Mouse (Mus musculus) kidney, adult 9 months (tissue): Measurements from ENCODE around the gene Thap8.
"Not testable (repeated sequence)": the region's sequence is repeated elsewhere in the genome, so short reads cannot be mapped to it uniquely, and the experiment has no call there.

Source experiments
- DNase-seq: peaks from one replicate; pipeline ENCODE4 v3.0.0; 2022

The Thap8 gene

DNA sequence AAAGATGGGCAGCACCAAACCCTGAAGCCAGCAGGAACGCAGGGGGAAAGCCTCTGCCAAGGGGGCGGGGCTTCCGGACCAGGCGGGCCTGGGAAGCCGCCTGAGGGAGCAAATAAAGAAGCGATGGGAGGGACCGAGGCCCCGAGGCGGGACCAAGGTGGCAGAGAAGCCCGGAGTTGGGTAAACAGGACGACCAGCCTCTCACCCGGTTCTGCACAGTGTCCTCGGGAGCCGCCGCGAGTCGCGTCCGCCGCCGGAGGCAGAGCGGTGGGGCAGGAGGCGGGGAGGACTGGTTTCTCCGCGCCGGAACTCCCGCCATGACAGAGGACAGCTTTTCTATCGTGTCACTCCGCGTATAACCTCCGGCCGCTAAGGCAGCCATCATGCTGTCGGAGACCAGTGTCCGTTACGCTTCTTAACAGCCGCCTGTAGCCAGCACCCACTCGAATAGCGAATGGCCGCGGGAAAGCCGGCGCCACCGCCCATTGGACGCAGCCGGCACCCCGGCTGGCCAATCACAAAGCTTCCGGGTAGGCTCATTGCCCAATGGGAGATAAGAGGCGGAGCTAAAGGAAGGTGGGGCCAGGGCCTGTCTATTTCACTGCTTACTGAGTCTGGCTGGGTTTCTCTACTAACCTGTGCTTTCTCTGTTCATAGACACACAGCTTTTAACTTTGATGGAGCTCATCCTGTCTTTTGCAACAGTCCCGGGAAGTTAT lies at the start of gene Thap8, which contains the start of gene Wdr62:
Thap8 (plus strand) TSS at position 144 of the 719 bp plus-strand sequence.
Wdr62 (minus strand) TSS at position 469 of the 719 bp plus-strand sequence.
- peak; percentile 94 for DNase-seq

DNA sequence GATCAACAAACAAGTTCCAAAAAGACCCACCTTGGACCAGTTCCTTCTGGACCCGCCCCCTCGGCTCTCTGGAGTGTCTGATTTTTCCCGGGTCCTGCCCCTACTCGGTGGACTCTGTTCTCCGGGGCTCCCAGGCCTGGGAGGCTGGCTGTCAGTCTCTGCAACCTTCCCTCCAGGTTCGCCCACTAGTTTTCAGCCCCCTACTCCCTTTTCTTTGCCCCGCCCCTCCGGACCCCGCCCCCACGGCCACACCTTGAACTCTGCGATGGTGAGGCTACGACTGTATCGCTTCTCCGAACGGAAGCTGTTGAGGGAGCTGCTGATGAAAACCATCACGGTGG lies 48.6 kb upstream of the Thap8 start:
- peak; percentile 52 for DNase-seq

DNA sequence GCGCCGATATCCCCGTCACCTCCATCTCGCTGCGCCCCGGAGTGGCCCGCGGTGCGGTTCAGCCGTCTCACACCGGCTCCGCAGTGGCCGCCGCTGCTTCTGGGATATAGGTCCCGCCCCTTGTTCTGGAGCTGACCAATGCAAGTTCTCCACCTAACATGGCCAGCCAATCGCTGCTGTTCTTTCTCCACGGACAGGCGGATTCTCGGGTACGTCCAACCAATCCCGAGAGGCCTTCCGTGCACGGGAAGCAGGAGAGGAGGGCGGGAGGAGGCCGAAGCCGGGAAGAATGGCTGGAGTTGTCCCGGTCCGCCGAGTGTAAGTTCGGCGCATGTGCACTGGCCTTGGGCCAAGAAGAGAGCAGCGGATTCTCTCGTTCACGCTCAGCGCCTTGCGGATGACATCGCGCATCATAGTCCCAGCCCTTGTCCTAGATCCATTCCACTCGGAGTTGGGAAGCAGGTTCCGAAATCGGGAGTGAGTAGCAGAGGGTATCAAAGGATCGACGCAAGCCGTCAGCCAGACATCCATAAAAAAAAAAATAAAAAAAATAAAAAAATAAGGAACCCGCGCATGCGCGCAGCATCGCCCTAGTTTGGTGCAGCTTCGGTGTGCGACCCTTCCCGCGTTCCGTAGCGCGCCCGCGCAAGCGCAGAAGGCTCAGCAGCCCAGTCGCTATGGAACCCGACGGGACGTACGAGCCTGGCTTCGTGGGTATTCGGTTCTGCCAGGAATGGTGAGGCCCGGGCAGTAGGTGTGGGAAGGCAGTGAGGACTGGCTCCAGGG lies 48.0 kb upstream of the Thap8 start, which contains the start of the genes Polr2i and Tbcb:
Polr2i (plus strand) TSS at position 280 of the 786 bp plus-strand sequence.
Tbcb (minus strand) TSS at position 604 of the 786 bp plus-strand sequence.
- DNase-seq = peak; percentile 99

DNA sequence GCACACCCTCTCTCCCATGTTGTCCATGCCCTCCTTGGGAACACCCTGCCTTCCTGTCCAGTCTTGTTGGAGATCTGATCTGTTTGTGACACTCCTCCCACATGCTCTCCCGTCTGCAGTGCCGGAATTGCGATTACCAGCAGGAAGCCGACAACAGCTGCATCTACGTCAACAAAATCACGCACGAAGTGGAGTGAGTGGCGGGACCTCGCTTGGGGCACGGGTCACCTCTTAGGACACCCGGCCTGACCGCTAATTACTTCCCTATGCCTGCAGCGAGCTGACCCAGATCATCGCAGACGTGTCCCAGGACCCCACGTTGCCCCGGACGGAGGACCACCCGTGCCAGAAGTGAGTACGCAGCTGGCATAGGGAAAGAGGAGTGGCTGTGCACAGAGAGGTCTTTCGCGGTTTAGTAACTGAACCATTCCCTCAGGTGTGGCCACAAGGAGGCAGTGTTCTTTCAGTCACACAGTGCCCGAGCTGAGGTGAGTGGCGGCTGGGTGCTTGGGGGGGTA lies 47.2 kb upstream of the Thap8 start:
- DNase-seq = peak; percentile 81

DNA sequence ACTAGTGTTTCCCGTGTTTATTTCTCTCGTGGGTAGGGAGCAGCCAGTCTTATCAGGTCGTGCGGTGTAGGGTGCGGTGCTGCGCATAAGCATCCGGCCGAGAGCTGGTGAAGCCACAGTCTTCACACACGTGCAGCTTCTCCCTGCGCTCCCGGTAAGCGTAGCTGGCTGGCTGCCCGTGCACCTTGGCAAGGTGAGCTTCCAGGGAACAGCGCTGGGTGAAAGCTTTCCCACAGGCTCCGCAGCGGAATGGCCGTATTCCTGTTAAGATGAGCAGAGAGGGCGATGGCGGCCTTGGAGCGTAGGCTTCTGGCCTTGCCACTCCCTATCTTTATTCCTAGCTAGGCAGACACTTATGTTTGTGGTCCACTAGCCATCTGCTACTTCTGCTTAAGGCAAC lies 46.5 kb upstream of the Thap8 start:
- peak; percentile 56 for DNase-seq

DNA sequence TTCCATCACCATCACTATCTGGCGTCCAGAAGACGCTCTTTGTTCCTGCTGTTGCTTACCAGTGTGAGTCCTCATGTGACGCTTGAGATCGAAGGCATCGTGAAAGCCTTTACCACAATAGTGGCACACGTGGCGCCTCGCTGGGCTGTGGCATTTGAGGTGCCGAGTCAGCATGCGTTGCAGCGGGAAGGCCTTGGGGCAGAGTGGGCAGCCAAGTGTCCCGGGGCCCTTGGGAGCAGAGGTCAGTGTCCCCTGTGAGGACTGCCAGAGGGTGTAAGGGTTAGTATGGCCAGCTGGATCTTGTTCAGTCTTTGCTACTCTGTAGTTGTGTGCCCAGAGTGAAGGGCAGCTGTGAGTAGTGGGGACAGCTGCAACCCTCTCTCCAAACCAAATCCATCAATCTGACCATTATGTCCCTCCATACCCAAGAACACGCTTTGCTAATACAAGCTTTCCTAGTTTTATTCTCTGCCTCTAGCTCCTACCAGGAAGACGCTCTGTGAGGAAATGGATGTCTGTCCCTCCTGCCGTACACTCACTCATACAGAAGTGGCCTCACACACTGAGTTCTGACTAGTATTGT lies 45.5 kb upstream of the Thap8 start:
- DNase-seq = peak; percentile 92

DNA sequence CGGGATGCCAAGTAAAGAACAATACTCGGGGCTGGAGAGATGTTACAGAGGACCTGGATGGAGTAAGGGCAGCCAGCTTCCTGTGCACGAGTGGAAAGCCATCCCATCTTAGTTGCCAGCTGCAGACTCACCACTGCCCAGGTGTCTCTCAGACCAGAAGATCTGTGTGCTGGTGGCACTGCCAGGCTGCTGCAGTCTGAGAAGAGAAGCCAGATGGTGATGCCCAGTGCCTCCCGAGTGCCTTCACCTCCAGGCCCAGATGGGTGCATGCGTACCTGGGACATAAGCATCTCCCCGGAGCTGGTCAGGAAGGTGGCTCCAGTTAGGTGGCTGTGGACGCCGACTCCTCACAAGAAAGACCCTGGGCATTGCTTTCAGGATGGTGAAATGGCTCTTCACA lies 44.8 kb upstream of the Thap8 start:
- DNase-seq = no peak

DNA sequence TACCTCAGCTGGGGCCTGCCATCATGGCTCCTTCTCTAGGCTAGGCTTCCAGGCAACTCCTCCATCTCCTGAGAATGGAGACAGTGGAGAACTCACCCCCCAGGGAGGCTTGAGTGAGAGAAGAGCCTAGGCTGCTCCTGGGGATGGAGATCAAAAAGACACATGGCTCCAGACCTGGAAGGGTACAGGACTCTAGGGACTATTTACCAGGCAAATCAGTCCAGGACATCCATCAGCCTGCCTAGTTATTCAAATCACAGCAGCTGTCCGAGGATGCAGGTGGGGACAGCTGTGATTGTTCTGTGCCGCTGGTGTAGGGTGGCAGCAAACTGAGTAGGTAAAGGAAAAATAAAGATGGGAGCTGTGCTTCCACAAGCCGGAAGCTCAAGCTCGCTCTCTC lies 44.3 kb upstream of the Thap8 start, which contains the start of gene Ovol3:
Ovol3 (minus strand) TSS at position 101 of the 400 bp plus-strand sequence.
- DNase-seq = no peak

DNA sequence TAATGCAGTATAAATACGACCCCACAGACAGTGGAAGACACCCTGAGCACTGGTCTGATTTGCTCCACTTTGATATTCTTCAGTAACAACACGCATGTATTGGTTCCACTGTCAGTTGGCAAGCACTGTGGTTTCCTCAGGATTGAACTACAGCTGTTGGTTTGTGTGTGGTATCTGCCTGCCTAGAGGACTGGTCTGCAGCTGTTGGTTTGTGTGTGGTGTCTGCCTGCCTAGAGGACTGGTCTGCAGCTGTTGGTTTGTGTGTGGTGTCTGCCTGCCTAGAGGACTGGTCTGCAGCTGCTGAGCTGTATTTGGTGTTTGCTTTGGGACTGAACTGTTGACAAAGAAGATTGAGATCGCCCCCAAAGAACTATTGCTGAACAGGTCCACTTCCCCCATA lies 42.5 kb upstream of the Thap8 start:
- DNase-seq = not testable (repeated sequence)

DNA sequence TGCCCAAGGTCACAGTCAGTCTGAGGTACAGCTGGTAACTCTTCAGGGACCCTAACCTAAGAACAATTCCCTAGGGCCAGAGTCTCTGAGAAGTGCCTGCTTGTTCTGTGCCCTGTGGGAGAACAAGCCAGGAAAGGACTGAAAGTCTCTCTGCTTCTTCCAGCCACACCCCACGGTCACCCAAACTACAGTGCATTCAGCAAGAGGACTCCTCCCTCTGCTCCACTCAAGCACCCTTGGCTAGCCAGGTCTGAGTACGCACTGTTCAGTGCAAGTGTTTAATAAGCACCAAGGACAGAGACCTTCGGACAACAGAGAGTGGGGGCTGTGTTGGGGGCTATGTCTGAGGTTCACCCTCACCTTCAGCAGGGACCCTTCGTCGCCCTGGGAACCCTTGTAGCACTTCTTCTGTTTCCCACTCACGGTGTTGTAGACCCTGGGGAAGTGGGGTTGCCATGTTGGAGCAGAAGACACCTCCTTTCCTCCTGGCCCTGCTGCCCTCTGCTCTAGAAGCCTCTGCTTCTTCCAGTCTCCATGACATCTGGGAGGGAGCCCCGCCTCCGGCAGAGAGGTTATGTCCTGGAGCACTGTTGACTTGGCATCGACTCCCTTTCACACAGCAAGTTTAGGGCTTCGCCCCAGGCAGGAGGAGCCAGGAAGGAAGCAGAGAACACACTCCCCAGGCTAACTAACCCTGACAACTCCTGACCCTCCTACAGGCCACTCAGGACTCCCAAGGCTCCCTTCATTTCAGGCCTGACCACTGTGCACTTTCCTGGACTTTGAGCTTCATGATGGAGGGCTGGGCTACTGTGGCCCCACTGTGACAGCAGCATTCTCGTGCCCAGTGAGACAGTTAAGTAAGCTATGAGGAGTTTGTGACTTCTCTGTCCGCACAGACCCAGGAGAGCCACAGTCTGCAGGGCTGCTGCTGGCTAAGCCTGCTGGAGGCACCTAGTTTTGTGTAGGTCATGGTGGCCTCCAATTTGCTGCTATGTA lies 27.6 kb upstream of the Thap8 start:
- DNase-seq = peak; percentile 82

DNA sequence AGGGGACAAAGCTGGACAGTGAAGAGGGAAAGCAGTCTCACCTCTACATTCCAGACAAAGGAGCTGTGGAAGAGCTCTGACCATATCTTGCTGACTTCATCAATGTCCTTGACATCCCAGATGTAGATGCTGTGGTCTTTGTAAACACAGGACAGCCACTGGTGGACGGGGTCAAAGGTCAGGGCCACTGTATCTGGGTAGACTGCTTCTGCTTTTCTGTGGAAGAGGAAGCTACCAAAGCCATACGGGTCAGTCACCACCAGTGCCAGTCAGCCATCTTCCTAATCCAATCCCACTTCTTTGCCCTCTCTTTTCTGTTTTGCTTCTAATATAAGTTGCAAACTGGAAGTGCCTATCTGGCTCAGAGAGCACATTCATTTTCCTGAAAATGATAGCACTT lies 14.9 kb upstream of the Thap8 start:
- no peak for DNase-seq

DNA sequence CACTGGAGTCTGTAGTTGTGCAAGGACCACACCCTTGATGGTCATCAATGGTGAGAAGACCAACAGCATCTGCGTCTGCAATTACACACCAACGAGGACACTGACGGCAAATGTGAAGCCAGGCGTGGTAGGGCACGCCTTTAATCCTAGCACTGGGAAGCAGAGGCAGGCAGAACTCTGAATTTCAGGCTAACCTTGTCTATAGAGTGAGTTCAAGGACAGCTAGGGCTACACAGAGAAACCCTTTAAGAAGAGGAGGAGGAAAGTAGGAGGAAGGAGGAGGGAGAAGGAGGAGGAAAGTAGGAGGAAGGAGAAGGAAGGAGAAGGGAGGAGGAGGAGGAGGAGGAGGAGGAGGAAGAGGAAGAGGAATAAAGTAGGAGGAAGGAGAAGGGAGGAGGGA lies 14.4 kb upstream of the Thap8 start:
- DNase-seq = no peak

DNA sequence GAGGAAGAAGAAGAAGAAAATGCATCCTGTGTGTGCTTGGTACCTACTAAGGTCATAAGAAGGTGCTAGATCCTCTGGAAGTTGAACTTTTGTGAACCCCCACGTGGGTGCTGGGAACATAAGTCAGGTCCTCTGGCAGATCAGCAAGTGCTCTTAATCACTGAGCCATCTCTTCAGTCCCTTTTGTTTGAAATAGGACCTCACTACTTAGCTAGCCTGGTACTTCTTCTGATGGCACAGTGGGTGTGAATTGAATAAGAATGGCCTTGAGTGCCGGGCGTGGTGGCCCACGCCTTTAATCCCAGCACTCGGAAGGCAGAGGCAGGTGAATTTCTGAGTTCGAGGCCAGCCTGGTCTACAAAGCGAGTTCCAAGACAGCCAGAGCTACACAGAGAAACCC lies 14.0 kb upstream of the Thap8 start:
- DNase-seq = no peak

DNA sequence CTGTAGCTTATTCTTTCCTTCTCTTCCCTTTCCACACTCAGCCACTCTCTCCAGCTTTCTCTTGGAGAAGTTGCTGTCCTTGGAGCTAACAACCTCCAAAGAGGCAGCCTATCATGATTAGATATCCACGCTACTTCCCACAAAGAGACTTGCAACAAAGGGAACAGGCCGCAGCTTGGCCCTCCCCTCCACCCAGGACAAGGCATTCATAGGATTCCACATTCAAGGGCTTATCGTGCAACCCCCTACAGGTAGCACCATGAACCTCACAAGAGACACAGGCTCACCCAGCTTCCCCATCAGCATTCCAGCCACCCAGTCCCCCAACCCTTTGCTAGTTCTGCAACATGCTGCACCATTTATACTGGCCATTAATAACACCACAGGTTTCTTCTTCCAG lies 13.1 kb upstream of the Thap8 start:
- DNase-seq = no peak

DNA sequence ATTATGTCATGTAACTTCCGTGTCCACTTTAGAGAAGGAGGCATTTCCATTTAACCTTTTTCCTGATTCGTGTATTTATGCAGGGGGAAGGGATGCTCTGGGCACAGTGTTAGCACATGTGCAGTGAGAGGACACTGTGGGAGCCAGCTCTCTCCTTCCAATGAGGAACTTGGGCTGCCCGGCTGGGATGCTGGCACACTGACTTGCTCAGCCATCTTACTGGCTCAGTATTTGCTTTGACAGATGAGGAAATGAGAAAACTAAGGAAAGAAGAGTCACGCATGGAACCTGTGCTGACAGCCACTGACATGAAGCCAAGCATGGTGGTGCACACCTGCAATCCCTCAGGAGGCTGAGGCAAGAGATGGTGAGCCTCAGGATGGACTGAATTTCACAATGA lies 10.3 kb upstream of the Thap8 start:
- no peak for DNase-seq

DNA sequence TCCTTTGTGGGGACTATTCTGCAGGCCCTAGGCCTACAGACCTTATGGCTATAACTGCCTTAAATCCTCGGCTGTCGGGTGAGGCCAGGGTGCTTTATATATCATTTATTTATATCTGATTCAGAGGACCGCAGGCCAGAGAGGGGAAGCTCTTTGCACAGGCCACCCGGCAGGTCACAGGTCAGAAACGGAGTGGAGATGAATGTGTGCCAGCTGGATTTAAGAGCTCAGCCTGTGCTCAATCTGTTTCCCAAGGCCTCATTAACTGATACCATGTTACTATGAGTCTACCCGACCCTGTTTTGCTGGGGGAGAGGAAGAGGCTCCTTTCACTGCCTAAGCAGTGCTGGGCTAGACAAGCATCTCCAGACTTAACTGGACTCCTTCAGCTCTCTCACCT lies 5.5 kb upstream of the Thap8 start:
- DNase-seq = no peak

DNA sequence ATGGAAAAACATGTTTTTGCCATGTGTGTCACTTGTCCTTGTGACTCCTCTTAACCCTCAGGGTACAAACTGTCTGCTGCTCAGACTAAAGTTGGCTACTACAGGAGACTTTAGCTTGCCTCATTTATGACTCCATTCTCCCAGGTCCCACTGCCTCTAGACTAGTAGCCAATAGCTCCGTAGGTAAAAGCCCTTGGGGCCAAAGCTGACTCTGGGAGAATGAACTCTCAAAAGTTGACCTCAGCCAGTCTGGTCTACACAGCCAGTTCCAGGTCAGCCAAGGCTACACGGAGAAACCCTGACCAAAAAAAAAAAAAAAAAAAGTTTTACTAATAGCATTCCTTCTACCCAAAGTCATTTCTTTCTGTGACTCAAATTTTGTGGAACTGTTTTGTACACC lies 983 bp upstream of the Thap8 start:
- DNase-seq = no peak

DNA sequence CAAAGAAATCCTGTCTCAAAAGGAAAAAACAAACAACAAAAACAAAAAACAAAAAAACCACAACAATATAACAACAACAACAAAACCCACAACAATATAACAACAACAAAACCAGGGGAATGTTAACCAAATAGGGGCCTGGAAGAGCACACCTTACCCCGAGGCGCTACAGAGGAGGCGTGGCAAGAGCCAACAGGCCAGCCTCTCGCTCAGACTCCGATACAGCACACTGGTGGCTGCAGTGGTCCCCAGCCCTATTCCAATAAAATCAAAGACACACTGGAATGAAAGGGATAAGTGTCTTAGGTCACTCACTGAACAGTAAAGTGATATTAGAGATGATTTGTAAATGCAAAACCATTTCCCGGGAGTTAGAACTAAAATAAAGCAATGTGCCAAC lies 358 bp upstream of the Thap8 start:
- no peak for DNase-seq

DNA sequence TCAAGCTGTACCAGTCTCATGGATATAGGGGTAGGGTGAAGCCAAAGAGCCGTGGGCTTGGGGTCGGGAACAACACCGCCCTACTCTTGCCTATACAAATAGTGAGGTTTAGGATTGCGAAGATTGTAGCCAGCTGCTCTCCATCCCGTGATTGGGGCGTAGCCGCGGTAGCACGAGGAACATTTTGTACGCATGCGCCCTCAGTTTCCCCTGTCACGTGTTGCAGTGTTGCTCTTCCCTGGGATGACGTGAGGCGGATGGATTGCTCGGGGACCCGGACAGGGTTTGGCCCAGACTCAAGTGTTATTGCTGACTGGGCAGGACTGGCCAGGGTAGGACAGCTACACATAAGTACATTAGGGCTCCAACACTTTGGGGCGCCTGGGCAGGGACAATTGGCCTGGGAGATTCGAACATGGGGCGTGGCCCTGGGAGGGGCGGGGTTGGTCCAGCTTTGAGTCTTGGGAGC lies 810 bp downstream of the Thap8 start:
- peak; percentile 90 for DNase-seq

DNA sequence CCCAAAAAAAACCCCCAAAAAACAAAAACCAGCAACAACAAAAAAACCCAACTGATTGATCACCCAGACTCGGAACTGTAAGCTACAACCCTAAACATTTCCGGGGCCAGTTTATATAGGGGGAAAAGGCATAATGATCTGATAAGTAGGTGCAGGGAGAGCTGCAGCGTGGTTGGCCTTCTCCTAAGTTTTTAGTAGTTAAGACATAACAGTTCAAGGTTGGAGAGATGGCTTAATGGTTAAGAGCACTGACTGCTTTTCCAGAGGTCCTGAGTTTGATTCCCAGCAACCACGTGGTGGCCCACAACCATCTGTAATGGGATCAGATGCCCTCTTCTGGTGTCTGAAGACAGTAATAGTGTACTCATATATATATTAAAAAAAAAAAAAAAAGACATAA lies 1.6 kb downstream of the Thap8 start:
- DNase-seq = no peak

DNA sequence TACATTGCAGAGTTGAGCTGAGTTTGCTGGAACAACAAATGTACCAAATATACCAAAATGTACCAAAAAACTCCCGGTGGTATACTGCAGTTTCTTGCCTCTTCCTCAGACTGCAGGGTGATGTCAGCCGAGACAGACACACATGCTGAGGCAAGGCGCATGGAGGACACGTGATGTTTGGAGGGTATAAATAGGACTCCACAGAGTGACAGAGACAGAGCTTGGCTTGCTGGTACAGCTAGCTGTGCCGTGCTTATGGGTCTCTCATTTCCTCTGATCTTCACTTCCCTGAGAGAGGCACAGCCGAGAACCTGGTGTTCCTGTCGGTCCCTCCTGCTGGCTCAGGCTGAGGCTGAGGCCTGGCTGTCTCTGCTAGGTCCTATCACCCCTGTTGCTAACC lies 2.8 kb downstream of the Thap8 start:
- DNase-seq = no peak
